Mouse (Mus musculus): ENCODE results near the gene Fxyd7.

DNA sequence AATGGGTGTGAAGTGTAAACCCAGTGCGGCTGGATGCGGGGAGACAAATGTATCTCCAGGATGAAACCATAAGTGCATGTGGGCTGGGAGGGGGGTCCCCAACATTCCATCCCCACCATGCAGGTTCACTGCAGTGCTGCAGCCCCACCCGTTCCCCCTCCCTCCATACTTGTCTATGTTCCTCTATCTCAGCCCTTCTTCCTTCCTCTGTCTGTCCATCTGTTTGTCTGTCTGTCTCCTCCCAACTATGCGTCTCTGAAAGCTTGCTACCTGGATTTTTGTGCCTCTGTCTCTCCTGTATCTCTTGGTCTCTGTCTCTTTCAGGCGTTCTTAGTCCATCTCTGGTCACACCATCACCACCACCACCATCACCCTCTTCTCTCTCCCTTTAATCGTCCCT is 780 bp downstream of the Fxyd7 start:
- TF ChIP-seq CTCF (IDR thresholded peaks at IDR 0.05; ENCODE audit: insufficient read depth, low read depth, low read length) (no peak), POLR2A (IDR thresholded peaks at IDR 0.05; ENCODE audit: insufficient read depth, low read depth, low read length) (no peak)
